Mouse (Mus musculus): ENCODE measurements around the gene Hspa12b. TPM values are rescaled to one million over a fixed set of nuclear protein-coding genes. Genes with fewer than 3 reads are reported as not detected.

The Hspa12b gene
- polyA plus RNA-seq, 1 experiment from 2014 or later = 25.0 TPM

- Histone ChIP-seq H3K4me2 (ENCODE audit: low read depth, low read length) (no peak overlapping the region), H3K9ac (ENCODE audit: low read length) (no peak overlapping the region), H3K27ac (ENCODE audit: low read length) (peak overlapping the region; percentile 55; the same call in 1 of the 2 replicates), H3K4me3 (replicated peaks; ENCODE audit: low read length) (no peak overlapping the region), H3K27me3 (ENCODE audit: control insufficient read depth, insufficient read depth, low read length) (no peaks in the 10 kb centered on the region), H3K9me3 (replicated peaks; ENCODE audit: control insufficient read depth, low read length) (no peaks in the 10 kb centered on the region), H3K4me1 (ENCODE audit: control insufficient read depth, insufficient read depth, low read length) (peaks cover 3% of the 10 kb centered on the region; the same call in 1 of the 2 replicates), H3K36me3 (ENCODE audit: control insufficient read depth, insufficient read depth, low read length) (0 out of 2 replicates have a peak, but pooled peaks cover 3% of the 10 kb centered on the region)
- 81% methylated on average over 8 of the region's 8 CpGs for WGBS
- no peak for ATAC-seq (ENCODE audit: insufficient read depth, low FRiP score)
Observed at GRCm38 (mm10) chr2:131134826-131135400, 7.8 kb downstream of the Hspa12b start.

GRCm38 (mm10) chr2:131135521-131136139, 8.6 kb downstream of the Hspa12b start:
- H3K9ac ChIP-seq (ENCODE audit: low read length) = no peak overlapping the region
- H3K4me3 ChIP-seq (replicated peaks; ENCODE audit: low read length) = no peak overlapping the region
- peak; percentile 82 for ATAC-seq (ENCODE audit: insufficient read depth, low FRiP score)
- no peaks in the 10 kb centered on the region for H3K9me3 ChIP-seq (replicated peaks; ENCODE audit: control insufficient read depth, low read length)
- no peak overlapping the region for H3K4me2 ChIP-seq (ENCODE audit: low read depth, low read length)
- H3K36me3 ChIP-seq (ENCODE audit: control insufficient read depth, insufficient read depth, low read length) = 0 out of 2 replicates have a peak, but pooled peaks cover 3% of the 10 kb centered on the region
- 54% methylated on average over 11 of the region's 11 CpGs for WGBS
- 0 out of 2 replicates have a peak, but pooled peaks cover 3% of the 10 kb centered on the region for H3K4me1 ChIP-seq (ENCODE audit: control insufficient read depth, insufficient read depth, low read length)
- H3K27ac ChIP-seq (ENCODE audit: low read length) = no peak overlapping the region
- no peaks in the 10 kb centered on the region for H3K27me3 ChIP-seq (ENCODE audit: control insufficient read depth, insufficient read depth, low read length)

- H3K36me3 ChIP-seq (ENCODE audit: control insufficient read depth, insufficient read depth, low read length) = 0 out of 2 replicates have a peak, but pooled peaks cover 3% of the 10 kb centered on the region
- no peak overlapping the region for H3K9ac ChIP-seq (ENCODE audit: low read length)
- H3K4me3 ChIP-seq (replicated peaks; ENCODE audit: low read length) = no peak overlapping the region
- peaks cover 8% of the 10 kb centered on the region; the same call in 1 of the 2 replicates for H3K4me1 ChIP-seq (ENCODE audit: control insufficient read depth, insufficient read depth, low read length)
- no peaks in the 10 kb centered on the region for H3K27me3 ChIP-seq (ENCODE audit: control insufficient read depth, insufficient read depth, low read length)
- H3K4me2 ChIP-seq (ENCODE audit: low read depth, low read length) = no peak overlapping the region
- no peak overlapping the region for H3K27ac ChIP-seq (ENCODE audit: low read length)
- ATAC-seq (ENCODE audit: insufficient read depth, low FRiP score) = no peak
- 84% methylated on average over 4 of the region's 4 CpGs for WGBS
- no peaks in the 10 kb centered on the region for H3K9me3 ChIP-seq (replicated peaks; ENCODE audit: control insufficient read depth, low read length)
Observed at GRCm38 (mm10) chr2:131138296-131138695, 11.2 kb downstream of the Hspa12b start.

- Histone ChIP-seq H3K27ac (ENCODE audit: low read length) (no peak overlapping the region), H3K4me1 (ENCODE audit: control insufficient read depth, insufficient read depth, low read length) (peaks cover 8% of the 10 kb centered on the region; the same call in 1 of the 2 replicates), H3K9me3 (replicated peaks; ENCODE audit: control insufficient read depth, low read length) (no peaks in the 10 kb centered on the region), H3K36me3 (ENCODE audit: control insufficient read depth, insufficient read depth, low read length) (0 out of 2 replicates have a peak, but pooled peaks cover 3% of the 10 kb centered on the region), H3K4me2 (ENCODE audit: low read depth, low read length) (no peak overlapping the region), H3K27me3 (ENCODE audit: control insufficient read depth, insufficient read depth, low read length) (no peaks in the 10 kb centered on the region), H3K9ac (ENCODE audit: low read length) (no peak overlapping the region), H3K4me3 (replicated peaks; ENCODE audit: low read length) (no peak overlapping the region)
- WGBS = 95% methylated on average over 7 of the region's 7 CpGs
- no peak for ATAC-seq (ENCODE audit: insufficient read depth, low FRiP score)
Observed at GRCm38 (mm10) chr2:131138760-131139159, 11.7 kb downstream of the Hspa12b start.

- Histone ChIP-seq H3K27ac (ENCODE audit: low read length) (no peak overlapping the region), H3K36me3 (ENCODE audit: control insufficient read depth, insufficient read depth, low read length) (peaks cover 5% of the 10 kb centered on the region; the same call in 1 of the 2 replicates), H3K9me3 (replicated peaks; ENCODE audit: control insufficient read depth, low read length) (no peaks in the 10 kb centered on the region), H3K4me3 (replicated peaks; ENCODE audit: low read length) (no peak overlapping the region), H3K27me3 (ENCODE audit: control insufficient read depth, insufficient read depth, low read length) (no peaks in the 10 kb centered on the region), H3K4me1 (ENCODE audit: control insufficient read depth, insufficient read depth, low read length) (peaks cover 8% of the 10 kb centered on the region; the same call in 1 of the 2 replicates), H3K9ac (ENCODE audit: low read length) (no peak overlapping the region), H3K4me2 (ENCODE audit: low read depth, low read length) (no peak overlapping the region)
- WGBS = 86% methylated on average over 5 of the region's 5 CpGs
- ATAC-seq (ENCODE audit: insufficient read depth, low FRiP score) = no peak
Observed at GRCm38 (mm10) chr2:131139287-131139686, 12.2 kb downstream of the Hspa12b start.

- Histone ChIP-seq H3K4me1 (ENCODE audit: control insufficient read depth, insufficient read depth, low read length) (peaks cover 5% of the 10 kb centered on the region; the same call in 1 of the 2 replicates), H3K9ac (ENCODE audit: low read length) (no peak overlapping the region; the same call in 1 of the 2 replicates), H3K27me3 (ENCODE audit: control insufficient read depth, insufficient read depth, low read length) (no peaks in the 10 kb centered on the region), H3K27ac (ENCODE audit: low read length) (peak overlapping the region; percentile 47; the same call in 1 of the 2 replicates), H3K36me3 (ENCODE audit: control insufficient read depth, insufficient read depth, low read length) (peaks cover 9% of the 10 kb centered on the region; the same call in 1 of the 2 replicates), H3K4me3 (replicated peaks; ENCODE audit: low read length) (no peak overlapping the region), H3K9me3 (replicated peaks; ENCODE audit: control insufficient read depth, low read length) (no peaks in the 10 kb centered on the region), H3K4me2 (ENCODE audit: low read depth, low read length) (no peak overlapping the region)
- ATAC-seq (ENCODE audit: insufficient read depth, low FRiP score) = no peak
- WGBS = 26% methylated on average over 5 of the region's 5 CpGs
Observed at GRCm38 (mm10) chr2:131139886-131140532, 12.9 kb downstream of the Hspa12b start.

- Histone ChIP-seq H3K36me3 (ENCODE audit: control insufficient read depth, insufficient read depth, low read length) (peaks cover 12% of the 10 kb centered on the region; the same call in 1 of the 2 replicates), H3K27ac (ENCODE audit: low read length) (no peak overlapping the region), H3K9ac (ENCODE audit: low read length) (peak overlapping the region; percentile 35), H3K4me3 (replicated peaks; ENCODE audit: low read length) (no peak overlapping the region), H3K9me3 (replicated peaks; ENCODE audit: control insufficient read depth, low read length) (no peaks in the 10 kb centered on the region), H3K4me2 (ENCODE audit: low read depth, low read length) (no peak overlapping the region), H3K4me1 (ENCODE audit: control insufficient read depth, insufficient read depth, low read length) (peaks cover 5% of the 10 kb centered on the region; the same call in 1 of the 2 replicates), H3K27me3 (ENCODE audit: control insufficient read depth, insufficient read depth, low read length) (no peaks in the 10 kb centered on the region)
- ATAC-seq (ENCODE audit: insufficient read depth, low FRiP score) = no peak
- whole genome bisulfite sequencing = 64% methylated on average over 5 of the region's 5 CpGs
Observed at GRCm38 (mm10) chr2:131140533-131140905, 13.4 kb downstream of the Hspa12b start.

GRCm38 (mm10) chr2:131141336-131141986, 14.4 kb downstream of the Hspa12b start:
- no peak for ATAC-seq (ENCODE audit: insufficient read depth, low FRiP score)
- 86% methylated on average over 8 of the region's 8 CpGs for WGBS

More at GRCm38 (mm10) chr2:131141336-131141986, 14.4 kb downstream of the Hspa12b start:
- Histone ChIP-seq H3K9me3 (replicated peaks; ENCODE audit: control insufficient read depth, low read length) (no peaks in the 10 kb centered on the region), H3K9ac (ENCODE audit: low read length) (no peak overlapping the region), H3K27me3 (ENCODE audit: control insufficient read depth, insufficient read depth, low read length) (no peaks in the 10 kb centered on the region), H3K4me1 (ENCODE audit: control insufficient read depth, insufficient read depth, low read length) (peaks cover 5% of the 10 kb centered on the region; the same call in 1 of the 2 replicates), H3K27ac (ENCODE audit: low read length) (no peak overlapping the region), H3K36me3 (ENCODE audit: control insufficient read depth, insufficient read depth, low read length) (peaks cover 15% of the 10 kb centered on the region), H3K4me3 (replicated peaks; ENCODE audit: low read length) (no peak overlapping the region), H3K4me2 (ENCODE audit: low read depth, low read length) (no peak overlapping the region)
